In the genomic region with DNA sequence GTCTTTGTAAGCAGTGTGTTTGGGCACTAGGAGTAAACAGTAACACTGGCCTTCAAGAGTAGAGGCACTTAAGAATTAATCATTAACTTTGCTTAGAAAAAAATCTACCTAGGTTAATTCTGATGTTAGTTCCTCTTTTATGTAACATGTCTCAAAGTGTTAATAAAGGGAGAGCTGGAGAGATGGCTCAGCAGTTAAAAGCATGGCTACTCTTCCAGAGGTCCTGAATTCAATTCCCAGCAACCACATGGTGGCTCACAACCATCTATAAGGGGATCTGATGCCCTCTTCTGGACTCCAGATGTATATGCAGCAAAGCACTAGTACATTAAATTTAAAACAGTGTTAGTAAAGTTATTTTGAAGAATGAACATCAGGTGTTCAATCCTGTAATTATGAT, we compare ENCODE assay signal across 18 mouse cellular contexts.
DNase-seq lines count a peak whose midpoint lies in the region; TF ChIP-seq lines count a peak whose summit lies in the region.
"Had no signal": no experiment of that assay in that cellular context is flagged by ENCODE, and none has a peak within 500 bp of the region (broad histone marks: within the 10 kb centered on the region; RNA-seq: fewer than 3 reads in every experiment).

No protein-coding gene starts in this region.

- peaks cover 12% of the 10 kb centered on the region; the same call in 1 of the 2 replicates for H3K27me3 ChIP-seq in E14TG2a.4 (ENCODE audit: insufficient read depth, low read length)
- H3K27me3 ChIP-seq: kidney, embryonic 15.5 days; liver, embryonic 13.5 days; midbrain, embryonic 15.5 days had no signal

- no peaks in the 10 kb centered on the region for H3K9me3 ChIP-seq in E14TG2a.4 (ENCODE audit: low read length)
- H3K9me3 ChIP-seq: heart, embryonic 10.5 days; hindbrain, embryonic 10.5 days; kidney, embryonic 15.5 days; limb, embryonic 10.5 days; liver, embryonic 13.5 days; midbrain, embryonic 15.5 days had no signal

- no peak for TF ChIP-seq CTCF in lung, adult 2 months (IDR thresholded peaks at IDR 0.05; ENCODE audit: insufficient read depth, low read length)
- TF ChIP-seq CTCF in E14TG2a.4 (conservative IDR thresholded peaks at IDR 0.05; ENCODE audit: low read length), result peak; percentile 28

- peak; percentile 42 to 65 for DNase-seq in kidney, adult 8-10 months
- DNase-seq in kidney, postnatal 4 days, result no peak
- DNase-seq in lung, adult 2 months, result peak; percentile 1
- no peak for DNase-seq in lung, postnatal 14 days
- peak; percentile 28 for DNase-seq in ZHBTc4 (ENCODE audit: low read depth, low spot score)
- DNase-seq in frontal cortex, postnatal 10 days (ENCODE audit: low spot score in 2 of 2), result no peak
- no peak for DNase-seq in cerebellum, postnatal 36 days
- DNase-seq: cerebellum, adult 18-20 months; gastrocnemius, postnatal 14 days; liver, embryonic 13.5 days; right cerebral cortex, postnatal 25 days; thymus, postnatal 14 days had no signal

- no peaks in the 10 kb centered on the region for H3K36me3 ChIP-seq in E14TG2a.4 (ENCODE audit: insufficient read depth, low read length)
- H3K36me3 ChIP-seq: heart, embryonic 10.5 days; hindbrain, embryonic 10.5 days; kidney, embryonic 15.5 days; limb, embryonic 10.5 days; liver, embryonic 13.5 days; midbrain, embryonic 15.5 days had no signal

- H3K4me3 ChIP-seq in lung, adult 2 months (replicated peaks; ENCODE audit: extremely low read depth, low read depth, low read length), result no peak overlapping the region
- H3K4me3 ChIP-seq in E14TG2a.4 (replicated peaks; ENCODE audit: low read length), result no peak overlapping the region
- H3K4me3 ChIP-seq: heart, embryonic 10.5 days; hindbrain, embryonic 10.5 days; kidney, embryonic 15.5 days; limb, embryonic 10.5 days; liver, embryonic 13.5 days; midbrain, embryonic 15.5 days had no signal

- H3K4me1 ChIP-seq in lung, adult 2 months (ENCODE audit: control insufficient read depth, insufficient read depth, low read length), result peaks cover 38% of the 10 kb centered on the region
- H3K4me1 ChIP-seq in E14TG2a.4 (replicated peaks; ENCODE audit: low read depth, low read length), result peaks cover 11% of the 10 kb centered on the region
- H3K4me1 ChIP-seq: hindbrain, embryonic 10.5 days; kidney, embryonic 15.5 days; limb, embryonic 10.5 days; liver, embryonic 13.5 days; midbrain, embryonic 15.5 days had no signal

- TF ChIP-seq POLR2A in lung, adult 2 months (IDR thresholded peaks at IDR 0.05; ENCODE audit: borderline replicate concordance, extremely low read depth, low read depth, low read length), result no peak

Comparison
In these comparisons a context has a peak if more than half of its experiments do, and no peak if none do; other contexts are left out.
1. DNase-seq: peak in kidney, adult 8-10 months (2 of 2), lung, adult 2 months (single experiment) and ZHBTc4 (single experiment); none in kidney, postnatal 4 days (0 of 2), lung, postnatal 14 days (single experiment), frontal cortex, postnatal 10 days (0 of 2) and cerebellum, postnatal 36 days (0 of 2).